Mouse (Mus musculus) C2C12 (cell line): Measurements from ENCODE around the gene Plpp2.

Source experiments
- CEBPB ChIP-seq: IDR thresholded peaks from one replicate; pipeline ENCODE4 v1.6.1; 2011; ENCODE audit warnings: low read depth, mild to moderate bottlenecking, control low read depth, moderate library complexity
- CTCF ChIP-seq: IDR thresholded peaks from one replicate; pipeline ENCODE4 v1.5.1; 2011; ENCODE audit not compliant: control insufficient read depth, insufficient read depth, insufficient read length
- MAX ChIP-seq: IDR thresholded peaks from one replicate; pipeline ENCODE4 v1.6.1; 2011; ENCODE audit warnings: mild to moderate bottlenecking, control low read depth
- MYOG ChIP-seq: IDR thresholded peaks from one replicate; pipeline ENCODE4 v1.6.1; 2011; ENCODE audit not compliant: control insufficient read depth, insufficient read length; ENCODE audit errors: extremely low read depth
- USF1 ChIP-seq: IDR thresholded peaks from one replicate; pipeline ENCODE4 v1.6.1; 2011; ENCODE audit warnings: low read depth, mild to moderate bottlenecking, control low read depth, moderate library complexity

GRCm38 (mm10) chr10:79538323-79538722 is 4.7 kb upstream of the Plpp2 start:
- TF ChIP-seq CTCF (no peak), USF1 (no peak), MAX (no peak), MYOG (no peak), CEBPB (no peak)
